Mouse (Mus musculus) limb, embryonic 12.5 days (tissue): Measurements from ENCODE around the gene Zc2hc1b. TPM values are rescaled to one million over a fixed set of nuclear protein-coding genes. Genes with fewer than 3 reads are reported as not detected.

Experiments
- ATAC-seq: fragments of 200-750 bp; cut with Nextera tagmentation; 2 replicates; pipeline ENCODE4 v1.8.0; 2017; ENCODE audit warnings: low read depth, moderate TSS enrichment; ENCODE audit not compliant: insufficient number of reproducible peaks, insufficient read depth, low FRiP score, low TSS enrichment
- H3K27ac ChIP-seq: fragments of 300-500 bp; sonication (generic); 2 replicates; pipeline ENCODE4 v1.5.1; 2016; ENCODE audit warnings: mild to moderate bottlenecking, moderate library complexity
- H3K27me3 ChIP-seq: fragments of 300-500 bp; sonication (generic); 2 replicates; pipeline ENCODE4 v1.6.1; 2016; ENCODE audit warnings: mild to moderate bottlenecking, moderate library complexity
- H3K36me3 ChIP-seq: fragments of 300-500 bp; sonication (generic); 2 replicates; pipeline ENCODE4 v1.6.1; 2016; ENCODE audit warnings: mild to moderate bottlenecking, moderate library complexity
- H3K4me1 ChIP-seq: fragments of 300-500 bp; sonication (generic); replicated peaks from 2 replicates; pipeline ENCODE4 v1.6.1; 2016
- H3K4me2 ChIP-seq: fragments of 300-500 bp; sonication (generic); 2 replicates; pipeline ENCODE4 v1.6.1; 2016; ENCODE audit warnings: mild to moderate bottlenecking, moderate library complexity
- H3K4me3 ChIP-seq: fragments of 300-500 bp; sonication (generic); replicated peaks from 2 replicates; pipeline ENCODE4 v1.5.1; 2016; ENCODE audit warnings: mild to moderate bottlenecking
- H3K9ac ChIP-seq: fragments of 300-500 bp; sonication (generic); replicated peaks from 2 replicates; pipeline ENCODE4 v1.6.1; 2016; ENCODE audit warnings: mild to moderate bottlenecking, moderate library complexity
- H3K9me3 ChIP-seq: fragments of 300-500 bp; sonication (generic); 2 replicates; pipeline ENCODE4 v1.6.1; 2016; ENCODE audit warnings: mild to moderate bottlenecking, moderate library complexity
- WGBS: fragments of 180-500 bp; shearing (Covaris S2); methylation state at CpG from one replicate; pipeline ENCODE4 v1.1.7; 2016; 5-methylcytosine and 5-hydroxymethylcytosine counted together
- polyA plus RNA-seq: library from polyadenylated mRNA; unstranded; fragments of >200 nt; fragmentation: Nextera tagmentation; extraction: Ambion mirVana; gene quantifications from 2 replicates; pipeline ENCODE4 v1.2.1, GENCODE M21; 2016

Zc2hc1b gene
- polyA plus RNA-seq, 1 experiment from 2014 or later = not detected

DNA sequence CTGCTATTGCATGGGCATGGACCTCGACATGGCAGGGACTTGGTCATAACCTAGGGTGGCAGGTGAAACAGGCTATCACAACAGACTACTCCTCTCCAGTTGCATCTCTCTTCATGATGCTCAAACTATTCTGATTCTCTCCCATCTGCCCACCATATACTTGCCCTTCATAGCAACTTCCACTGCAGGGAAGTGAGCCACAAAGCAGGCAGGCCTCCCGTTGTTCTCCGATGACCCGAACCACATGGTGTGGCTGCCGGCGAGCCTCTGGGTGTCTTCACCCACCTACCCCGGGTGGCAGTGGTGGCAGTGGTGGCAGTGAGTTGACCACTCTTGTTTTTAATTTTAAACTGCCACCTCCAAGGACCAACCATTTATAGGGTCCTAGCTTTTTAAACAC lies 42.1 kb downstream of the Zc2hc1b start:
- Histone ChIP-seq H3K36me3 (no peaks in the 10 kb centered on the region), H3K27ac (no peak overlapping the region), H3K9ac (no peak overlapping the region), H3K4me2 (no peak overlapping the region), H3K9me3 (no peaks in the 10 kb centered on the region), H3K27me3 (no peaks in the 10 kb centered on the region), H3K4me3 (no peak overlapping the region), H3K4me1 (no peaks in the 10 kb centered on the region)
- WGBS = 94% methylated on average over 7 of the region's 7 CpGs
- no peak for ATAC-seq

DNA sequence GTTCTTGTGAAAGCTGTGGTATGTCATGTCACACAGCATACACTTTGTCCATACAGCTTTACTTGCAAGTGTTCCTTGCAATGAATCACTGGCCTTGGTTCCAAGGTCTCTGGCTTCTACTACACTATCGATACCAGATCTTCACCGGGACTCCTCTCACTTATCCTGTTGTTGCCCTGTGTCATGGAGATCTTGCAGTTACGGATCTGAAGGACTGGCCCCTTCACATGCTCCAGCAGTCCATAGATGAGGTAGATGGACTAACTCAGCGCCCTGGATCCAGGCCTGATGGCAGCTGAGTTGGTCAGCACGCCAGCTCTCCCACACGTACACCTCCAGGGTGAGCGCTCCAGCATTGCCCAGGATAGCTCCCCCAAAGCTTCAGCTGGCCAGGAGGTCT lies 42.5 kb downstream of the Zc2hc1b start:
- ATAC-seq = no peak
- H3K9ac ChIP-seq = no peak overlapping the region
- WGBS = 92% methylated on average over 7 of the region's 7 CpGs
- no peak overlapping the region for H3K27ac ChIP-seq
- no peaks in the 10 kb centered on the region for H3K27me3 ChIP-seq
- no peaks in the 10 kb centered on the region for H3K4me1 ChIP-seq
- H3K4me3 ChIP-seq = no peak overlapping the region
- no peak overlapping the region for H3K4me2 ChIP-seq
- H3K9me3 ChIP-seq = no peaks in the 10 kb centered on the region
- no peaks in the 10 kb centered on the region for H3K36me3 ChIP-seq

DNA sequence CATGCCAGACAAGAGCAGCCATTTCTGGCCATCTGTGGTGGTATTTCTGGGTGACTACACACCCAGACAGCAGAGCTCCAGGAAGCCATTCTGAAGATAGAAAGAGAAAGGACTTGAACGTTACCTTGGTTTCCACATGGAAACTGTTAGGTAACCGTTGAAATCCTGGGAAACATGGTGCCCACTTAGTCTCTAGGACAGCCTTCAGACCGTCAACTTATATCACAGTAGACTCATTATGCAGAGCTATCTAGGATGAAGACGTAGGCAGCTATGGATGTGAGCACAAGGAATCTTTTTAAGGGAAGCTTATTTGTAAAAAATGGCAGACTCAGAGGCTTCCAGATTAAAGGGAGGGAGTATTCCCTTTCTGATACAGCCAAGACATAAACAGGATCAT lies 44.0 kb downstream of the Zc2hc1b start:
- WGBS = 90% methylated on average over 4 of the region's 4 CpGs
- H3K4me2 ChIP-seq = no peak overlapping the region
- H3K27ac ChIP-seq = no peak overlapping the region
- peaks cover 3% of the 10 kb centered on the region for H3K36me3 ChIP-seq
- H3K9ac ChIP-seq = no peak overlapping the region
- no peaks in the 10 kb centered on the region for H3K4me1 ChIP-seq
- no peak for ATAC-seq
- no peaks in the 10 kb centered on the region for H3K27me3 ChIP-seq
- no peaks in the 10 kb centered on the region for H3K9me3 ChIP-seq
- H3K4me3 ChIP-seq = no peak overlapping the region

DNA sequence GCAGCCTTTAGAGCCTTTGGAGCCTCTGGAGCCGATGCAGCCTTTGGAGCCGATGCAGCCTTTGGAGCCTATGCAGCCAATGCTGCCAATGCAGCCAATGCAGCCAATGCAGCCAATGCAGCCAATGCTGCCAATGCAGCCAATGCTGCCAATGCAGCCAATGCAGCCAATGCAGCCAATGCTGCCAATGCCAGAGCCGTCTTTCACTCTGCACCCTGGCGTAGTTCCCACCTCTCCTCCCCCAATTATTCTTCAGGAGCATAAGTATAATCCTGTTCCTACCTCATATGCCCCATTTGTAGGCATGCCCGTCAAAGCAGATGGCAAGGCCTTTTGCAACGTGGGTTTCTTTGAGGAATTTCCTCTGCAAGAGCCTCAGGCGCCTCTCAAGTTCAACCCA lies 49.9 kb downstream of the Zc2hc1b start:
- no peak overlapping the region for H3K4me3 ChIP-seq
- 88% methylated on average over 7 of the region's 7 CpGs for WGBS
- no peak overlapping the region for H3K9ac ChIP-seq
- no peak overlapping the region for H3K4me2 ChIP-seq
- H3K36me3 ChIP-seq = peaks cover 26% of the 10 kb centered on the region
- H3K4me1 ChIP-seq = no peaks in the 10 kb centered on the region
- no peaks in the 10 kb centered on the region for H3K9me3 ChIP-seq
- no peaks in the 10 kb centered on the region for H3K27me3 ChIP-seq
- H3K27ac ChIP-seq = no peak overlapping the region
- ATAC-seq = no peak

DNA sequence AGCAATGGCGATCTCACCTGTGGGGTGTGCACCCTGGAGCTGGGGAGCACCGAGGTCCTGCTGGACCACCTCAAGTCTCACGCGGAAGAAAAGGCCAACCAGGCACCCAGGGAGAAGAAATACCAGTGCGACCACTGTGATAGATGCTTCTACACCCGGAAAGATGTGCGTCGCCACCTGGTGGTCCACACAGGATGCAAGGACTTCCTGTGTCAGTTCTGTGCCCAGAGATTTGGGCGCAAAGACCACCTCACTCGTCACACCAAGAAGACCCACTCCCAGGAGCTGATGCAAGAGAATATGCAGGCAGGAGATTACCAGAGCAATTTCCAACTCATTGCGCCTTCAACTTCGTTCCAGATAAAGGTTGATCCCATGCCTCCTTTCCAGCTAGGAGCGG lies 50.5 kb downstream of the Zc2hc1b start:
- no peak overlapping the region for H3K4me2 ChIP-seq
- 78% methylated on average over 13 of the region's 13 CpGs for WGBS
- no peaks in the 10 kb centered on the region for H3K27me3 ChIP-seq
- no peaks in the 10 kb centered on the region for H3K9me3 ChIP-seq
- no peaks in the 10 kb centered on the region for H3K4me1 ChIP-seq
- H3K36me3 ChIP-seq = peaks cover 26% of the 10 kb centered on the region
- no peak for ATAC-seq
- H3K27ac ChIP-seq = no peak overlapping the region
- H3K9ac ChIP-seq = no peak overlapping the region
- no peak overlapping the region for H3K4me3 ChIP-seq

DNA sequence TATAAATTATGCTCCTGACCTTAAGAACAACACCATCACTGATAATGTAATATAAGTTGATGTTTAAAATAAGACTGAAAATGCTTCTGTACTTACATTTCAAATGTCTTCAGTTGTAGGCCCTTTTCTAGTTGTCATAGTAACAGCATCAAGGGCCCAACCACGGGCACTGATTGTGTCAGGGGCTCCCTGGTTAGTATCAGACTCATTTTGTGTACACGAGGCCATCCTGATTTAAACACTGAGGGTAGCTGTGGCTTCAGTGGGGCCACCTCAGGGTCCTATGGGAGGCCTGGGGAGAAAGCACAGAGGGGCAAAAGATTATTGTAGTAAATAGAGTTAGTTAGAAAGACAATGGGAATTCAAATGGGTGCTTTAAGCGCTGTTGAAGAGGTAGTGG lies 52.0 kb downstream of the Zc2hc1b start:
- H3K27ac ChIP-seq = no peak overlapping the region
- peaks cover 26% of the 10 kb centered on the region for H3K36me3 ChIP-seq
- H3K4me2 ChIP-seq = no peak overlapping the region
- H3K9ac ChIP-seq = no peak overlapping the region
- H3K9me3 ChIP-seq = no peaks in the 10 kb centered on the region
- ATAC-seq = no peak
- H3K4me3 ChIP-seq = no peak overlapping the region
- H3K27me3 ChIP-seq = no peaks in the 10 kb centered on the region
- 72% methylated on average over 3 of the region's 3 CpGs for WGBS
- no peaks in the 10 kb centered on the region for H3K4me1 ChIP-seq

DNA sequence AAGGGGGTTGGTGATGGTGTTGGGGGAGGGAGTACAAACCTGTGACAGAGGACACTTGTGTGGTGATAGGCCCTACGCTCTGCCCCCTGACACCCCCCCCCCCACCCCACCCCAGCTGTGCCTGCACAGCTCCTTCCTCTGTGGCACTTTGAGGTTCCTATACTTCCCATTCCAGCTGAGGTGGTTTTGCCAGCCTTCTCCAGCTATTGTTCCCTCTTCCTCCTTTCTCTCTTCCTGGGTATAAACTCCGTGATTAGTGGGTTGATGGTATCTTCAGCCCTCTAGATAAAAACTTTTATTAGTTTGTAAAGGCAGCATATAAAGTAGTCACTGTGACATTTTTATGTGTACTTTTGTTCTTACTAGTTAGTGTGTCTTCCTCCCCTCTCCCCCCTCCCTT lies 58.5 kb downstream of the Zc2hc1b start:
- H3K4me2 ChIP-seq = no peak overlapping the region
- 52% methylated on average over 2 of the region's 2 CpGs for WGBS
- no peaks in the 10 kb centered on the region for H3K27me3 ChIP-seq
- no peaks in the 10 kb centered on the region for H3K9me3 ChIP-seq
- peaks cover 6% of the 10 kb centered on the region for H3K4me1 ChIP-seq
- H3K27ac ChIP-seq = no peak overlapping the region
- ATAC-seq = no peak
- H3K4me3 ChIP-seq = no peak overlapping the region
- no peak overlapping the region for H3K9ac ChIP-seq
- no peaks in the 10 kb centered on the region for H3K36me3 ChIP-seq

DNA sequence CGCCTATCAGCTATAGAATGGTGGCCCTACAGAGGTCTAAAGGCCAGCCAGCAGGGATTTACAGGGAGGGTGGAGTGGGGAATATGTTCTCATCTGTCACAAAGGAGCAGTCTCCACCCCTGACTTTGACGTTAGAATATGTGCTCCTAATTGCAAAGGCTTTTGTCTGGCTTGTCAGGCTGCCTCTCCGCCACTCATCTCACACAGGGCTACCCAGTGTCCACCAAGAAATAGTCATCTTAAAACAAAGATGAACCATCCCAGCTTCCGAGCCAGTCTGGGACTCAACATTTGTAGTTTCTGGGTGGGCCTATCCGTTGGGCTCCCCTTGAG lies 59.1 kb downstream of the Zc2hc1b start:
- no peaks in the 10 kb centered on the region for H3K36me3 ChIP-seq
- 68% methylated on average over 5 of the region's 5 CpGs for WGBS
- peak overlapping the region; percentile 12; the same call in 1 of the 2 replicates for H3K27ac ChIP-seq
- H3K4me2 ChIP-seq = no peak overlapping the region
- H3K27me3 ChIP-seq = no peaks in the 10 kb centered on the region
- H3K9ac ChIP-seq = no peak overlapping the region
- no peak for ATAC-seq
- H3K4me1 ChIP-seq = peaks cover 6% of the 10 kb centered on the region
- H3K9me3 ChIP-seq = no peaks in the 10 kb centered on the region
- no peak overlapping the region for H3K4me3 ChIP-seq

DNA sequence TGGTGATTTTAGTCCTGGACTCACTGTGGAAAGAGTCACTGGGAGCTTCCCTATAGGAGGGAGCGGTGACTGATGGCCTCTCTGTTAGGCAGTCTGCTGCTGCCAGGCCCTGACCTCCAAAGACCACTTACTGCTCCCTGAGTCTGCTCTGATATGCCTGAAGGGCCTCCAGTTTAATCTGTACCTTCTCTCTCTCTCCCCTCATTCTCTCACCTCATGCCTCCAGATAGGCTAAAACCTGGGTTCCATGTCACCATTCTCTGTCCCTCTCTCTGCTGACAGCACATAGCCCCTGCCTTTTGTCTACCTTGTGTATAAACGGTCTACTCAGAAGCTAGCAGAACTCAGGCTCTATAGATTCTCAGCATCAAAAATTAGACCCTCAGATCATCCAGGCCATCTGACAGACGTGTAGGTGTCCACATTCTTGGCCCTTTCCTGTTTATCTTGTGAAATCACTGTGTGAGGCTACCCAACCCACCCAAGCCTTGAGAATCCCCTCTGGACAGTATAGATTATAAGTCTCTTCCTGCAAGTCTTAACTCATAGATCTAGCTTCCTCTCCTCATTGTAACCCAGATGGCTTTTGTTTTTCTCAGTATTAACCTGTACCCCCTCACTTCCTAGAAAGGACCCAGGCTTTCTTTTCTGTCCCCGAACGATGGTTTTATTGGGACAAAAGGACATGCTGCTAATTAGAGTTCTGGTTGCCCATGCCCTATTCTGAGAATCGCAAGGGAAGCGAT lies 59.6 kb downstream of the Zc2hc1b start:
- H3K9me3 ChIP-seq = no peaks in the 10 kb centered on the region
- no peak for ATAC-seq
- 75% methylated on average over 7 of the region's 7 CpGs for WGBS
- no peaks in the 10 kb centered on the region for H3K27me3 ChIP-seq
- no peak overlapping the region for H3K9ac ChIP-seq
- H3K36me3 ChIP-seq = no peaks in the 10 kb centered on the region
- no peak overlapping the region for H3K4me3 ChIP-seq
- H3K27ac ChIP-seq = peak overlapping the region; percentile 25; the same call in 1 of the 2 replicates
- H3K4me1 ChIP-seq = peaks cover 6% of the 10 kb centered on the region
- H3K4me2 ChIP-seq = no peak overlapping the region

DNA sequence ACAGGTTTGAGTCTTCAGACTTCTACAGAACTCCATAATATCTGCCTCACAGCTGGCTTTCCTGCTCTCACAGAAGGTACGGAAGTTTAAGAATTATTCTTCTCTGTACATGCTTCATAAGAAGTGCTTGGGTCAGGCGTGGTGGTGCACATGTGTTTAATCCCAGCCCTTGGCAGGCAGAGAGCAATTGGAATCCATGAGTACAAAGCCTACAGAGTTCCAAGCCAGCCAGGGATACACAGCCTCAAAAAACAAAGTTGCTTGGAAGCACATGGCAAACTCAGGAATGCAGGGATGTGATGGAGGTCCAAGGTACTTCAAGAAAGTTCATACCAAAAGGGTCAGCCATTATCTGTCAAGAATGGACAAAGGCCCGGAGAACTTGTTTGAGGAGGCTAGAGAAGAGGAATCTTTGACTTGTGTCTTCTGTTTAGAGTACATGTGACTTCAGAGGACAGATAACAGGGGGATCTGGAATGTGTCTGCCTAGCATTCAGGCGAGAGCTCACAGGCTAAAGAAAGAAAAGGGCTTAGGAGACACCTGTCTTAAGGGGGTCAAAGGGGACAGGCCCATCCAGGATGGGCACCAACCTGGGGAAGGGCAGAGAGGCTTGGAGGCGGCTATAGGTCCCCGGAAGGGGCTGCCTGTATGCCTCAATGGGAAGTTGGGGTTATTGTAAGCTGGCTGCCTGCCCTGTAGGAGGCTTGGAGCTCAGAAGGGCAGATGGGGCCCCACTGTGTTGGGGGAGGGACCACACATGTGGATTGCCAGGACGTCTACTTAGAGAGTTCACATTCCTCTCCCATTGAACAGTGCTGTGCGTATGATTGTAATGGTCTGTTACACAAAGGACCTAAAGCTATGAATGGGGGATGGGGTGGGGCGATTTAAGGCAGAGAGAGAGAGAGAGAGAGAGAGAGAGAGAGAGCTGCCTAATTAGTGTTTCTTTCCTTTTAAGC lies 60.8 kb downstream of the Zc2hc1b start:
- H3K4me3 ChIP-seq = no peak overlapping the region
- 52% methylated on average over 9 of the region's 9 CpGs for WGBS
- ATAC-seq = no peak
- H3K9me3 ChIP-seq = no peaks in the 10 kb centered on the region
- no peak overlapping the region for H3K4me2 ChIP-seq
- peak overlapping the region; percentile 37; the same call in 1 of the 2 replicates for H3K27ac ChIP-seq
- H3K4me1 ChIP-seq = peaks cover 6% of the 10 kb centered on the region
- H3K9ac ChIP-seq = no peak overlapping the region
- H3K27me3 ChIP-seq = no peaks in the 10 kb centered on the region
- no peaks in the 10 kb centered on the region for H3K36me3 ChIP-seq

DNA sequence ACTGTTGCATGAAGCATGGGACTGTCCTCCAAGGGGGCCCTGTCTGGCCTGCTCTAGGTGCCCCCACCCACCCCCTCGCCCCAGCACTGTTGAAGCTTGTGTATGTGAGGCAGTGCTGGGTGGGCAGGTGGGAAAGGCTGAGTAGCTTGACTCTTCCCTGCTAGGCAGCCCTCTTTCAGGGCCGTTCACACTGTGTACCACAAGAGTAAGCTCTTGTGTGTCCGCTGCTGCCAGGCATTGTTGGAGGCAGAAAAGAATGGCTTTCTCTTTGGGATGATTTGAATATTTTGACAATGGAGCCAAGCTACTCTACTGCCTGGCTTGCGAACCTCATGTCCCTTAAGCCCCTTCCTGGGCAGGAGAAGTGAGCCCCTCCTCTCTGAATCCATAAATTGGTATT lies 62.8 kb downstream of the Zc2hc1b start:
- peaks cover 6% of the 10 kb centered on the region for H3K4me1 ChIP-seq
- H3K4me3 ChIP-seq = no peak overlapping the region
- H3K9ac ChIP-seq = no peak overlapping the region
- ATAC-seq = no peak
- 85% methylated on average over 4 of the region's 4 CpGs for WGBS
- H3K27me3 ChIP-seq = no peaks in the 10 kb centered on the region
- no peak overlapping the region for H3K27ac ChIP-seq
- no peak overlapping the region for H3K4me2 ChIP-seq
- H3K9me3 ChIP-seq = no peaks in the 10 kb centered on the region
- H3K36me3 ChIP-seq = no peaks in the 10 kb centered on the region
